ENCODE assay signal across 15 mouse cellular contexts in the genomic region with DNA sequence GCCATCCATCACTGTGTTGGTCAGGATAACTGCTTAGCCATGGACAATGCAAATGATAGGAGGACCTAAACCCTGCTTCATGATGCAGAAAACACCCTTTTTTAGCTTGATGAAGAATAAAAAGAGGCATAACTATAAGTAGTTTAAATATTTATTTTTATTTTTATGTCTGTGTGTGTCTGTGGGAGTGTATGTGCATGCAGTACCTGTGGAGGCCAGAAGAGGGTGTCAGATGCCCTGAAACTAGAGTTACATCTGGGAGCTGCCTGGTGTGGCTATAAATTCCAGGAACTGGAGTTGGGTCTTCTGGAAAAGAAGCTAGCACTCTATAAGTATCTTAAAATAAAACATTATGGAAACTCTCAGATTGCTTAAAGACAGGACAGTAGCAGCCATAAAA.
"Had no signal": no experiment of that assay in that cellular context is flagged by ENCODE, and none has a peak within 500 bp of the region (broad histone marks: within the 10 kb centered on the region; RNA-seq: fewer than 3 reads in every experiment).

No protein-coding gene starts in this region.

- ATAC-seq: liver, embryonic 12.5 days had no signal

- H3K27ac ChIP-seq: limb, embryonic 13.5 days; liver, embryonic 12.5 days; macrophage; midbrain, embryonic 12.5 days; neural tube, embryonic 12.5 days had no signal

- H3K4me1 ChIP-seq: limb, embryonic 13.5 days; liver, embryonic 12.5 days; megakaryocyte, embryonic 14.5 days; midbrain, embryonic 12.5 days; neural tube, embryonic 12.5 days had no signal

- H3K27me3 ChIP-seq: limb, embryonic 13.5 days; liver, embryonic 12.5 days; megakaryocyte, embryonic 14.5 days; midbrain, embryonic 12.5 days; neural tube, embryonic 12.5 days had no signal

- DNase-seq: kidney, adult 11 months; kidney, adult 9 months; kidney, postnatal 10 days; layer of hippocampus, postnatal 36 days; left cerebral cortex, postnatal 4 days; lung, embryonic 14.5 days; lung, postnatal 14 days; thymus, adult 18-20 months; thymus, postnatal 14 days had no signal

- H3K9me3 ChIP-seq: midbrain, embryonic 12.5 days; neural tube, embryonic 12.5 days had no signal

- H3K36me3 ChIP-seq: limb, embryonic 13.5 days; liver, embryonic 12.5 days; midbrain, embryonic 12.5 days; neural tube, embryonic 12.5 days had no signal

- H3K4me3 ChIP-seq: limb, embryonic 13.5 days; liver, embryonic 12.5 days; megakaryocyte, embryonic 14.5 days; midbrain, embryonic 12.5 days; neural tube, embryonic 12.5 days had no signal

- H3K4me2 ChIP-seq: limb, embryonic 13.5 days; liver, embryonic 12.5 days; lung, embryonic 14.5 days; midbrain, embryonic 12.5 days; neural tube, embryonic 12.5 days had no signal

- H3K9ac ChIP-seq: limb, embryonic 13.5 days; liver, embryonic 12.5 days; lung, embryonic 14.5 days; midbrain, embryonic 12.5 days; neural tube, embryonic 12.5 days had no signal
